Mouse (Mus musculus): Measurements from ENCODE around the gene Golm1.

GRCm38 (mm10) chr13:59624389-59624788 lies 51.2 kb downstream of the Golm1 start:
- no peak for TF ChIP-seq CTCF (IDR thresholded peaks at IDR 0.05; ENCODE audit: control insufficient read depth, insufficient read depth, low read length)
- TF ChIP-seq POLR2A (IDR thresholded peaks at IDR 0.05; ENCODE audit: borderline replicate concordance, control insufficient read depth, low read depth, low read length): no peak
